Mouse (Mus musculus): Measurements from ENCODE around the gene Bcar3.

Gene Bcar3

DNA sequence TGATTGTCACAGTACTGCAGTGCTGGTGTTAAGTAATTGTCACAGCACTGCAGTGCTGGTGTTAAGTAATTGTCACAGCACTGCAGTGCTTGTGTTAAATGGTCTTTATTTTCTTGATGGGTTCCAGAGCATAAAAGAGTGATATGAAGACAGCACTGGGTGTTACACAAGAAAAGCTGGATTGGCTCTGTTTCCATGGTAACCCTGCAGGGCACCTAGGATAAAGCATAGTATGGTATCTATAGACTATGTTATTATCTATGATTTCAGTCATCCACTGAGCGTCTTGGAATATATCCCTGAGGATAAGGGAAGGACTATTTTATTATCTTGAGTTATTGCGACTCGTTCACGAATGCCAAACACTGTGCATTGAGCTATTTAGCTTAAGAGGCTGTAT, 162.9 kb downstream of the Bcar3 start:
- DNase-seq (ENCODE audit: low read depth, low spot score) = no peak

DNA sequence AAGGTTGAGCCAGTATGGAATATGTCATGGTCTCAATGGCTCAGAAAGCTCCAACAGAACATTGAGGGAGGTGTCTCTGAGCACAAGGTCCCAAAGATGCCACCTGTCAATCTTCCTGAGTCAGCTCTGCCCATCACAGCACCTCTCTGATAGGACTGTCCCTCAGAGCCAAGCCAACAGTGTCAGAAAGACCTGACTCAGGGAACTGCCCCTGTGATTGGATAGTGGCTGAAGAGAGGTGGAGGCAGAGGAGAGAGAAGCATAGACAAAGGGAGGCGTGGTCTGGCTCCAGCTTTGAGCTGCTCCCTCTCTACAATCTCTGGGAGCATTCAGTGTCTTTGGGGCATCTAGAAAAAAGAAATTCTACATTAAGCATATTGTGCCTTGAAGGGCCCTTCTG, 163.8 kb downstream of the Bcar3 start:
- DNase-seq (ENCODE audit: low read depth, low spot score) = no peak

DNA sequence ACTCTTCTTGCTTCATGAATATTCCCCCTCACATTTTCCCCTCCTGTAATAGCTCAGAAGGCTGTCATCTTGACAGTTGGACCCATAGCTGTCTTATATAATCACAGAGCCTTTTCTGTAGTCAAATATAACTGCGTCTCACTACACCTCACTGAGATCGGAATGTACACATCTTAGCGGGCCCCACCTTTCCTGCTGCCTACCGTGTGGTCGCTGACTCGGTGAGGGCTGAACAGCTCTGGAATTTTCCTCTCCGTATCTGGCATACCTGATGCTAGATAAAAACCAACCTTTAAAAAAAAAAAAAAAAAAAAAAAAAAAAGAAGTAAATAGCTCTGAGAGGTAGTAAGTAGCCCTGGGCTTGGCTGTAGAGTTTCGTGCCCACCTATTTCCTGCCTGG, 164.8 kb downstream of the Bcar3 start:
- DNase-seq (ENCODE audit: low read depth, low spot score) = no peak

DNA sequence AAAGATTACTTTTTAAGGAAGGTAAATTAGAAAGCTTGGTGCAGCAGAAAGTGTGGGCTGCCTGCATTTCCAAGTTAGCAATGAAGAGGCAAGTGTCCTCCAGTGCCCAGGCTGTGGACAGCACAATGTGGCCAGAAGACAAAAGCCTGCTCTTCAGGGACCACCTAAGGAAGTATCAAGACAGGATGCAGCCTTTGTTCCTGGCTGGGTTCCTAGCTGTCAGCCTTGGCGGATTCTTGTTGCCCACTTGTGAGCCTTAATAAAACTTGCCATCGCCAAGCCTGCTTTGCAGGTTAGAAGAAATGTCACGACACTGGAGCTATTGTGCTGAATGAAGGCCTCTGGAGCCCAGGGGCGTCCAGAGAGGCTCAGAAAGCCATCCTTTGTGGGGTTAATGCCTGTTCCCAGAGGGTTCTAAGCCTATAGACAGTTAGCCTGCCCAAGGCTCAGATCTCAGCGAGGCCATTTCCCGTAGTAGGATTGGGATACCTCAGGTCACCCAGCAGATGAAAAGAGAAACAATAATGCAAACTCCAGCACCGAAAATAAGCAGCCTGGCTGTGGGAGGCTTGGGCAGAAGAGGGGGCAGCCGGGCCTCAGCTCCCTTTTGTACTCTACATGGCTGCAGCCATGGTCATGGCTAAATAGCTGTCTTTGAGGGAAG, 167.0 kb downstream of the Bcar3 start:
- no peak for DNase-seq (ENCODE audit: low read depth, low spot score)

DNA sequence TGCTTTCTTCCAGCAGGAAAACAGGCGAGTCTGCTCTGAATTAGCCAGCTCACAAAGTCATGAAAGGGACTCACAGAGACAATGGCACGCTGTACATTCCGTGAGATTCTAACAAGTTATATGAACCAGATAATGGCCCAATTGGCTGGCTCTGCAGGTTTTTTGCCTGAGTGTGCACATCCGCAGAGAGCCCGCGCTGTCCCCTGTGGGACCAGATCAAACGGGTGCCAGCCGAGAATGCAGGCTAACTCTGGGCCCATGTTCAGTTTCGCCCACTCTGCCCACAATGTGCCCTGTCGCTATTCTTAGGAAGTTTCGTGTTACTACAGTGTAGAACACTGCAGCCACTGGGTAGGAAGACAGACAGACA, 167.6 kb downstream of the Bcar3 start:
- DNase-seq (ENCODE audit: low read depth, low spot score) = no peak

DNA sequence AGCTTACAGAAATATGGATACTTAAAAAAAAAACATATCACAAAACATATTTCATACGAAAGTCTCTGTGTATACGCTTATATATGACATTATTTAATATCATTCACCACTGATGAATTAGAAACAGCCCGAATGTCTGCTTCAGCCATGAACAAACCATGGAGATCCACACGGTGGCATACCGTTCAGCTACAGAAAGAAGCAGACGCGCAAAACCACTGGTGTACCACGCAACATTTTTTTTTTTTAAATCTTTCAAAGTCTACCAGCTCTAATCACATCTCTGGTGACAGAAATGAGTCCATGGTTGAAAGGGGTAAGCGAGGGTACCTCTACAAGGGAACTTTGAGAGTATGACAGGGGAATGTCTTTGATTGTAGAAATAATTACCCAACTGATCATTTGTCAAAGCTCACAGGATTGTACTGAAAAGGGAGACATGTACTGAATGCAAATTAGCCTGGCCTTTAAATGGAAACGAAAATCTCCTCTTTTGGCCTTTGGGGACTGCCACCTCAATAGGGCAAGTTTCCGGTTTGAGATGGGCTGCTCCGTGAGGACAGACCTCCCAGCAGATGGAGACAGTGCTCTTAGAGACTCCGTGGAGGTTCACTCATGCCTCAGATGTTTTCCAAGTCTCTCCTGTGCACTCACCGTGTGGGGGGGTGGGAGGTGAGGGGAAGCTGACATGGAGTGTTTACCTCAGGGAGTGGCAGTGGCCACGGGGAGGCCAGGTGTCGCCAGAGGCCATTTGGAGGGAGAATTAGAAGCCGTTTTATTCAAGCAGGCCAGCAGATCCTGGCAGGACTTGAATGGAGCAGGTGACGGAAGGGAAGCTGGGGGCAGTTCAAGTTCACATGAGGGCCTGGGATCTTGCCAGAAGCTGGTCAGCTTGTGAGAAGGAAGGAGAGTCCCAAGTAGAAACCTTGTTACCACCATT, 168.3 kb downstream of the Bcar3 start:
- no peak for DNase-seq (ENCODE audit: low read depth, low spot score)

DNA sequence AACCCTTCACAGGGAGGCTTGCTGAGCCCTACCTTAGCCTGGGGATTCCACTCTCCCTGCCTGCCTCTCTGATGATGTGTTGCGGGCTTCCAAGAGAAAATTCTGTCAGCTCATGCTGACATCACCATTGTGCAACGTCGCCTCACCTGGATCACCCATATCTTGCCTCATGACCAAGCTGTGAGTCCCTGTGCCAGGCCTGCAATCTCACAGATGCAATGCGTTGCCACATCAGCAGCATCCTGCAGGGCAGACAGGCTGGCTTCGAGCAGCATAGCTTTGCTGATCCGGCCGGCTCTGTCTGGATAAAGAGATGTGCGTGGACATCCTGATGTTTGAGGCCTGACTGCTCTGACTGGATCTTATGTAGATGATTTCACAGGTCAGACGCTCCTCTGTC, 169.2 kb downstream of the Bcar3 start:
- no peak for DNase-seq (ENCODE audit: low read depth, low spot score)

DNA sequence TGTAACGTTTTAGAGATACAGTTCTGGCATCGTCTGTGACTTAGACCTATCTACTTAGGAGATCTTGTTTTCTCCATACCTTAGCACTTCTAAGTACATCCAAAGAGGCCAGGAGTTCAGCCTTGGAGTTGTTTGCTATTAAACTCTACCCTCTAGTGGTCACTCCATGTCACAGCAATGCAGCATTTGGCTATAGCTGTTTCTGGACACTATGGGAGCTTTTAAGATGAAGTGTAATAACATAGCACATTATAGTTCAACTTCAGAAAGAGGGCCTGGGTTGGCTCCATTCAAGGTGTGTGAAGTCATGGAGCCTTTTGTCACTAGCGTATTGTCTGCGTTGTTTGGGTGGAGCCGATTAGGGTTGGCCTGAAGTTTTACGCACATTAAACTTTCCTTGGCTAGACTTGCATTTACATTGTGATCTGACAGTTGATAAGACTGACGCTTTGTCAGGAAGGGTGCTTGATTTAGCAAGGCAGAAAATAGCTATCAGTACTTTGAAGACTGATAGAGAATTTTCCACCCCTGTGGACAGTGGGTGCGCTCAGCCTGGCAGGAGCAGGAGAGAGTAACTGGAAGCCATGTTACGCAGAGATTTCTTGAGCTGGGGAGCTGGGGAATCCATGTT, 172.3 kb downstream of the Bcar3 start:
- DNase-seq (ENCODE audit: low read depth, low spot score) = peak; percentile 72

DNA sequence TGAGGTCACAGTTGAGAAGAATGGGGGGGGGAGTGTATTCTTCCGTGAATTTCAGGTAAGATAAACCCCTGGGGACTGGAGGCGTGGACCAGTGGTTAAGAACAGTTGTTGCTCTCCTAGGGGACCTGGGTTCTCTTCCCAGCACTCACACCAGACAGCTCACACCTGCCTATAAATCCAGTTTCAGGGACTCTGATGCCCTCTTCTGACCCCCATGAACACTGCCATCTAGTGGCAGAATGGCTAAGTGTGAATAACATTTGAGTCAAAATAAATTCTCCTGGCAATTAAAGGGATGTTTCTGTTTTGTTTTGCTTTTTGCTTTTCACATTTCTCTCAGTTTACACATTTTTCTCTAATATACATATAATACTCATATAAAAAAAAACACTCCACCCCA, 174.0 kb downstream of the Bcar3 start:
- DNase-seq (ENCODE audit: low read depth, low spot score) = peak; percentile 49

DNA sequence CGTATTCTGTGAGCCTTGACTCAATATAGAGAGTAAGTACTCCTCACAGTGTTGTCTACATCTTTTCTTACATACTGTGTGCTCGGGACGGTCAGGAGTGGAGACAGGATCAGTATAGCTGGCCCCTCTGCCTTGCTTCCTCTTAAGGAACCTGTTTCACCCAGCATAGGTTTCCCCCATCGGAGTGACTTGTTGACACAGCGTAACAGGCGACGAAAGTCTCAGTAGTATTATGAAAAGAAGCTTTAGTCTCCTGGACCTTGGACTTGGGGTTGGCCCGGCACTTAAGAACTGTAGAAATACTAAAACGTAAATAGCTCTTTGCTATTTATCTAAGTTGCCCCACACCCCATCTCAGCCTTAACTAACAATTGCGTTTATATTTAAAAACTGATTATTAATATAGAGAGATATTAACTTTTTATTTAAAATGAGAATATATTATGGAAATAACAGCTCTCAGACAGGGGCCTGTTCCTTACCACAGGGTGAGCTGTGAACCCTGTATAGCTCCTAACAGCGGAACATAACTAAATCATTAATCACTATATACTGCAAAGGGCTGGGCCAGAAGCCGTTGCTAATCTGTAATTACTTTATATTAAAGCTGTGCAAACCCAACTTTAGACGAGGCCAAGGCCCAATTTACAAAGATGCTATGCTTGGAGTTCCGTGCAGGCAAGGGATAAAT, 176.5 kb downstream of the Bcar3 start:
- DNase-seq (ENCODE audit: low read depth, low spot score) = no peak

DNA sequence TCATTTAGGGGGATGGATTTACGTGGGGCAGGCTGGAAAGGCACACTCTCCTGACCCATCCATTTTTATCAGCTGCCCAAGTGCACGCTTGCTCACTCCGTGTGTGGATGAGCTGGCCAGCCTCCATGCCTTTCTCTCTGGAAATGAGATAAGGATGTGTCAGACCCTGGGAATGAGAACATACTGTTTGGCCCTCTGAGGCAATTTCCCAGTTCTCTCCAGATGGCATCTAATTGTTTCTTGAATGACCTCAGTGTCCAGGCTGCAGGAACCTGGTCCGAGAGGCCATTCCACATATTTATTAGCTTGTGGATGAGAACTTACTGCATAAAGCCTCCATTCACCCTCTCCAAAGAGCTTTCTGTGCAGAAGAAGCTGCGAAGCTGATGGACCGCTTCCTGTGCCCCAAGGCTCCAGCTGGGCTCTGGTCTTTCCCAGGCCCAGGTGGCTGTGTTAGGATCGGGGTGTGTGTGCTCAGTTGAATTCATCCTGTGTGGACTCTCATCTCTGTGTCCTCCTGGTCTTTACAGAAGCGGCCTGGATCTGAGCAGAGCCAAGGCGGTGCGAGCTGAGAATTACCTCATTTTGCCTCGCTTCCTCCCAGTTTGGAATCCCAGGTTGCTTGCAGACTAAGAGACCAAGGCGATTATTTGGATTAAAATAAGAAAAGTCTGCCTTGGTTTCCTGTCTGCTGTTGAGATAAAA, 177.2 kb downstream of the Bcar3 start:
- no peak for DNase-seq (ENCODE audit: low read depth, low spot score)

DNA sequence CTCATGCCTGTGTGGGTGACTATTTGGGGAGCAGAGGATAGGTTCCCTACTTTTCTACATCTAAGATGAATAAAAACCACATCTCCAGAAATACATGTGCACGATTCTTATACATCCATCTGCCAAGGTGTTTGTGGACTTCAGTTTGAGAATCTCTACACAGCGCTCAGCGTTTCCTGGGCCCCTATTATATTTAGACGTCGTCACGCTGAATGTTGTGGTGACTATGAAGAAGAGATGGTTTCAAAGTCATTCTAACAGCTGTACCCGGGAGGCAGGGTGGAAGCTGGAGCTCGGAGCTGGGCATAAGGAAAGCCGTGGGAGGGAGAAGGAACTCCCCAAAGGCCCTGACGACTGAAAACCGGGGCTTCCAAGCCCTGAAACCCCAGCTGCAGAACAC, 178.5 kb downstream of the Bcar3 start:
- DNase-seq (ENCODE audit: low read depth, low spot score) = no peak

DNA sequence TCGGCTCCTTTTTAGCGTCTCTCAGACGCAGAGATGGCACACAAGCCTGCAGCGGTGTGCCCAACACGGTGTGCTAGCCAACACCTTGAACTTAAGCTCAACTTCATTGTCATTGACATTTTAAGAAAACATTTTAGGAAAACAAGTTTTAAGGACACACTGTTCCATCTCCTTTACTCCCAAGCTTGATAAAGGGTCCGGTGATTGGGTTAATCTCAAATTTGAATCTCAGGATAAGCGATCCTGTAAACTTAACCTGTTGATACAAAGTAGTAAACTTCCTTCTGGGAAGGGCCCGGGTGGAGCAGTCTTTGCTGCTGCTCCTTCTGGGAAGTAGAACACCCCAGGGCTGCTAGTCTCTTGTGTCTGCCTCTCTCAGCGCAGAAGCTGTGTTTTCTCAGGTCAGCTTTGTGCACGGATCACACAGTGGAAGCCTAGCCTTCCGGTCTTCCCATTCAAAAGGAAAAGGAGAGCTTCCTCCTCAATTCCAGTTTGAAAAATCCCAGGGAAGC, 179.6 kb downstream of the Bcar3 start:
- no peak for DNase-seq (ENCODE audit: low read depth, low spot score)

DNA sequence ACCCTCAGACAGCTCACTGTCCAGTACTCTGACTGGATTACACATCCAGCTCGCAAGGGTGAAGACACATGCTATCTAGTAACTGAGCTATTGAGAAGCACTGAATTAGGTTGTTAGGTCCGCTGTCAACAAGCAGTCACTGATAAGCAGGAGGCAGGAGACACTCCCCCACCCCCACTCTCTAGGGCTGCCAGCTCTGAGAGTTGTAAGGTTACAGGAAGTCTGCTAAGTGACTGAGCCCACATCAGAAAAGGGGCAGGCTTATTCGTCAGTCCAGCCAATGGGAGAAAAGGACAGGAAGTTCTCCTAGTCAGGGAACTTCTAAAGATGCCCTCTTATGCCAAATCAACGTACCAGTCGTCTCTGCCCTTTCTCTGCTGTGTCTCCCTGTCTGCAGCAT, 180.1 kb downstream of the Bcar3 start:
- DNase-seq (ENCODE audit: low read depth, low spot score) = no peak

DNA sequence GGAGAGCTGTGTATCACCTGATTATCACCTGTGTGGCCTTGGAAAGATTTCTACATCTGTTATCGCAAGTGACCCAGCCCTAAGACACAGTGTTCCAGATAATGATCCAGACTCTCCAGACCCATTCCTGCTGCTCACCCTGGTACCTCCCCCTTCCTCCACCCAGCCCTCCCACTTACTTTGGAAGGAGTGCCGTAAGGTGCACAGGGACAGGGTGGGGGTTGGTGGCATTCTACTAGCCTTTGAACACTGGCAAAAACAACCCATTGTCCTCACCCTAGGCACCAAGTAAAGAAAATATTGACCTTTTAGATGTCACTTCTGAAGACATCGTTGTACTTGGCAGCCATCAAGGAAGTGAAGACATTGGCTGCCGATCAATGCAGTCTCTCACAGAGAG, 180.9 kb downstream of the Bcar3 start:
- no peak for DNase-seq (ENCODE audit: low read depth, low spot score)

DNA sequence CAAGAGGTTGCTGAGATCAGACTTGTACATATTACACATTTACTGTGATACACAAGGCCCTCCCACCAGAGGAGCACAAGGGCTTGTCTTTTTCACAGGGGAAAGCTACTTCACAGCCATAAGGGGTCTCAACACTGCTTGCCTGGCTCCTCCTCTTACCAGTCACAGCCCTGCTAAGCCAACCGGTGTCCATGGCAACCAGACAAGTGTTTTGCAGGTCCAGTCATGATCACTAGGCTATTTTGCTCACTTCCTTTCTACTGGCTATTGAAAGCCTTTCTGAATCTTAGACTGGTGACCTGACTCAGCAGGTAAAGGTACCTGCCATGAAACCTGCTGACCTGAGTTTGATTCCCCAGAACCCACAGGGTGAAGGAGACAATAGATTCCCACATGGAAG, 181.8 kb downstream of the Bcar3 start:
- peak; percentile 80 for DNase-seq (ENCODE audit: low read depth, low spot score)

DNA sequence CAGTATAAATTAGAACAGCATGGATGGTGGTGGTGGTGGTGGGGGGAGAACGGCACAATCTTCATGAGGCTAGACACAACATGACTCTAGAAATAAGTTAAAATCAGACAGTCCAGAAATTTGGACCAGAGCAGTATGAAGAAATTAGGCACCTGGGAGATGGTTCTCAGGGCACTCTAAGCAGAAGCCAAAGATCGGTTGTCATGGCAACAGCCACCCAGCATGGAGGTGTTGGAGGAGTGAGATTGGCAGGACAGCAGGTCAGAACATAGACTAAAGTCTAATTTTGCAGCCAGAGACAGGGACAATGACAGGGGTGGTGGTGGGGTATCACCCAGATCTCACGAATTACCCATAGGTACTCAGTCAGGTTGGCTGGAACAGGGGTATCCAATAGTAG, 182.7 kb downstream of the Bcar3 start:
- DNase-seq (ENCODE audit: low read depth, low spot score) = peak; percentile 40

DNA sequence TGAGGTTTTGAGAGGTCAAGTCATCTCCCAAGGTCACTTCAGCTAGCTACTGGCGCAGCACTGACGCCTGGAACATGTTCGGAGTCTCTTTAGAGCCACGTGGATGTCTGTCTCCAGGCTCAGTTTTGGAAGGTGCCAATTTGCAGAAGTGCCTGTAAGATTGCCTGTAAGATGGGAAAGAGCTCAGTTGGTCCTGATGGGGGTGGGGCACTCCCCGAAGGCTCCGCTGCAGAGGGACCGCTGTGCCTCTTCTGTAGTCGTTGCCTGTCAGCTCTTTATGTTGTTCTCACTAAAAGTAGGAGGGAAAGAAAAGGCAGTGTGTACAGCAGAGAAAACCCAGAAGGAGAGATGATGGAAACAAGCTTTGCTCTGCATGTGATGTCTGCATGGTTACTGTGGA, 183.6 kb downstream of the Bcar3 start:
- DNase-seq (ENCODE audit: low read depth, low spot score) = no peak

DNA sequence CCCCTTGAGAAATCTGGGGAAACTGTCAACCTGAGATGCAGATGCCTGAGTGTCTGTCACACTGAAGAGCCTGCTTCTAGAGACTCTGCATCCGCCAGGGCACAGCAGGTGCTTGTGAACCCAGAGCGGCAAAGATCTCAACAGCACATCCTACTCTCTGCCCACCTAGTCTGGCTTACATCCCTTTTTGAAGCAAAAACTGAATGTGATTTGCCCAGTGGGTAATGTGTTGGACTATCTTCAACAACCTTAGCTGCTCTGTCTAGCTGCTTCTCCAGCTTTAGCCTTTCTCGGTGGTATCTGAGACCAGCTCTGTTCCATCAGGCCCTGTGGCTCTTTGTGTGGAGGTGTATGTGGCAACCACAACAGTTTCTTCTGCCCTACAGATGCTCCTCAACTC, 184.8 kb downstream of the Bcar3 start:
- no peak for DNase-seq (ENCODE audit: low read depth, low spot score)

DNA sequence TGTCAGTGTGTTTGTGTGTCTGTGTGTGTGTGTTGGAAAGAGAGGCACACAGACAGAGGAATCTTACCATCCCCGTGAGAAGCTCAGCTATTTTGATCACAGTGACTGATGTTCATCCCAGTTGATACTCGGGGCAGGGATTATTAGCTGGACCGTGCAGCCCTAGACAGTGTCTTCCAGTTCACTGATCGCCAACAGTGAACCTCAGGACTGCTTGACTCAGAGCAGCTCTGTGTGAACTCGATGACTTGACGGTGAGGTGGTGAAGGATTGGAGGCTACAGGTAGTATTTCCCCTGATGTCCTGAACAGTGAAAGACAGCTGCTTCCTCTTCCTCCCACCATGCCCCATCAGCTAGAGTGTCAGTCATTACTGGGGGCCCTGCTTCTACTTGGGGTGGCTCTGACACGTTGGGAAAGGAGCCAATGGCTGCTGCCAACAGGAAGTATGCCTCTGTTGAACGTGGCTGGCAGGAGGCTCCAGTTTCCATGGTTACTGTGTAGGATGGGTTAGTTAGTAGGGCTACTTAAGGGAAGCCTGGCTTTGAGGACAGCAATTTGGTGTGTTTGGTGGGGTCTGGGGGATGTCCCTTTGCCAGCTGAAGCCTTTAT, 186.2 kb downstream of the Bcar3 start:
- no peak for DNase-seq (ENCODE audit: low read depth, low spot score)

DNA sequence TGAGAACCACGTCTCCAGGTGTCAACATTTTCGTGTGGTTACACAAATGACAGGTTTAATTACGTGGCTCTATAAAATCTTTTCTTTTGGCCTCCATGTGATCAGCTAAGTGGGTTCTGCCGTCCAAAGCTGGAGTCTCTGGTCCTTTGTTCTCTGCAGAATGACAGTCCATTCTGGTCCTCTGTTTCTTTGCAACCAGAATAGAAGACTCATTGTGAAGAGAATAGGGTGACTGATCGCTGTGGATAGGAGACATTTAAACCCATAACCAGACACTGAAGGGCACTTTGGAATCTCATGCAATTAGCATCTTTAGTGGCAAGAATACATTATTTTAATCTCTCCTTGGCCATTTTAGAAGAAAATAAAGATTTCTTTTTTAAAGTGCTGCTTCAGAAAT, 187.1 kb downstream of the Bcar3 start:
- no peak for DNase-seq (ENCODE audit: low read depth, low spot score)
